Mouse (Mus musculus): ENCODE measurements around the gene Olfr39. TPM values are rescaled to one million over a fixed set of nuclear protein-coding genes. Genes with fewer than 3 reads are reported as not detected.
"Not testable (repeated sequence)": the region's sequence is repeated elsewhere in the genome, so short reads cannot be mapped to it uniquely, and the experiment has no call there.

Olfr39 gene
- not detected in 2 replicates for polyA plus RNA-seq (2015; fragmentation: Nextera tagmentation; extraction: Ambion mirVana)

DNA sequence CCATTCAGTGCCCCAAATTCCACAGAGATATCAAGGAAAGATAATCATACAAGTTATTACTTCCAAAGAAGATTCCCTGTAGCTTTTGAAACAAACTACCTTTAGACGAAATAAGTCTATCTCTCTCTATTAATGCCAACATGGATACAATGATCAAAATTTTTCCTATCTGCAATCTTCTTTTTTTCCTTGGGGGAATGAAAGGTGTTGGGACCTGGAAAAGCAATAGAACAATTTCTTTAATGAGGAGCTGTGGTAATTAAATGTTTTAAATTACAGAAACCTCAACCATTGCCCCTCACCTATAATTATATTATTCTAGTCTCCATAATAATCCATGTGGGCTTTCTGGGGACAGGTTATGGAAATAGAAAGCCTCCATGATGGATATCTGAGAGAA lies at the start of gene Olfr39:
TSS of gene Olfr39 (plus strand) at position 301 of the 400 bp plus-strand sequence.
- H3K9me3 ChIP-seq (replicated peaks) = no peaks in the 10 kb centered on the region
- H3K4me2 ChIP-seq = no peak within 1 kb of the TSS
- H3K27ac ChIP-seq (replicated peaks) = no peak within 1 kb of the TSS
- H3K4me1 ChIP-seq = no peaks in the 10 kb centered on the region
- H3K36me3 ChIP-seq = no peaks in the 10 kb centered on the region
- WGBS = 89% methylated on average over 1 of the region's 1 CpGs
- ATAC-seq (ENCODE audit: low FRiP score) = no peak
- no peak within 1 kb of the TSS for H3K4me3 ChIP-seq (replicated peaks)
- no peaks in the 10 kb centered on the region for H3K27me3 ChIP-seq (replicated peaks)
- H3K9ac ChIP-seq (replicated peaks) = no peak within 1 kb of the TSS

DNA sequence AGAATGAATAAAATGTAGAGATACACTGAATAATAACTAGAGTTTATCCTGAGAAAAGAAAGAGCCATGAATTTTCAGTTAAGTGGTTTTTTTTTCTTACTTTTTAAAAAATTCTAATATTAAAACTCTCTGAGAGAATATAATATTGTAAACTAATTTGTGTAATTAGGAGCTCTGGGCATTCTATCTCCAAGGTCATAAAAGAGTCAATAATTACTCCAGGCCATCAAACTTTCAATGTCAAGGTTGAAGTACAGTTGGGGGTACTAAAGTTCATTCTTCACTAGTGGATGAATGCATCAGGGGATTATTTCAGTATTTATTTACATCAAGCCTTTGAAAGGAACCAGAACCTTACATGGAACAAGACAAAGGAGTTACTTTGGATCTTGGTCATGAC lies 45.3 kb upstream of the Olfr39 start, which contains the start of gene Olfr872:
TSS of gene Olfr872 (plus strand) at position 301 of the 400 bp plus-strand sequence.
- Histone ChIP-seq H3K4me1 (no peaks in the 10 kb centered on the region), H3K4me3 (replicated peaks) (no peak within 1 kb of the TSS), H3K9ac (replicated peaks) (no peak within 1 kb of the TSS), H3K9me3 (replicated peaks) (0 out of 2 replicates have a peak, but pooled peaks cover under 1% of the 10 kb centered on the region), H3K27me3 (replicated peaks) (no peaks in the 10 kb centered on the region), H3K4me2 (no peak within 1 kb of the TSS), H3K27ac (replicated peaks) (no peak within 1 kb of the TSS), H3K36me3 (no peaks in the 10 kb centered on the region)
- no peak for ATAC-seq (ENCODE audit: low FRiP score)

- H3K4me2 ChIP-seq = no peak overlapping the region
- H3K27ac ChIP-seq (replicated peaks) = no peak overlapping the region
- no peak for ATAC-seq (ENCODE audit: low FRiP score)
- H3K9ac ChIP-seq (replicated peaks) = no peak overlapping the region
- H3K4me1 ChIP-seq = no peaks in the 10 kb centered on the region
- WGBS = 74% methylated on average over 2 of the region's 2 CpGs
- no peaks in the 10 kb centered on the region for H3K36me3 ChIP-seq
- no peak overlapping the region for H3K4me3 ChIP-seq (replicated peaks)
- no peaks in the 10 kb centered on the region for H3K27me3 ChIP-seq (replicated peaks)
- H3K9me3 ChIP-seq (replicated peaks) = no peaks in the 10 kb centered on the region
Measured at GRCm38 (mm10) chr9:20237378-20237777, 44.8 kb upstream of the Olfr39 start.

GRCm38 (mm10) chr9:20295562-20295961 lies 13.4 kb downstream of the Olfr39 start:
- not testable (repeated sequence) for ATAC-seq (ENCODE audit: low FRiP score); H3K4me3 ChIP-seq (replicated peaks); H3K4me1 ChIP-seq; H3K9ac ChIP-seq (replicated peaks); H3K4me2 ChIP-seq; H3K36me3 ChIP-seq; H3K27me3 ChIP-seq (replicated peaks); H3K27ac ChIP-seq (replicated peaks); H3K9me3 ChIP-seq (replicated peaks)
- WGBS = 84% methylated on average over 5 of the region's 5 CpGs

DNA sequence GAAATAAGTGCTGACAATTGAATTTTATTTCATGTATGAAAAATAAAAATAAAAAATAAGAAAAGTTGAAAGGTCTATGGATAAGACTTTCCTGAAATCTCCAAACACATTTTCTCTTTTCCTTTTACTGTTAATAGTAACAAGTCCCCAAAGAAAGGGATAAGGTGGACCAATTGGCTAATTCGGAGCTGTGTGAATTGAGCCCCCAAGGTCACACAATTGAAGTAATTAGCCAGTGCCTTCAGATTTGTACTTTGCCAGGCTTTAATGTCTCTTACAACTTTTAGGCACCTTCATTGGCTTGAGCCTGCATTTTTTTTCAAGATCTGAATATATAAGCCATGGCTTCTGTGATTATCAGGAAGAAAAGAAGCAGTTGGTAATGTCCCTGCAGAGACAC lies 16.1 kb downstream of the Olfr39 start, which contains the start of gene Olfr873:
TSS of gene Olfr873 (plus strand) at position 301 of the 400 bp plus-strand sequence.
- no peak within 1 kb of the TSS for H3K9ac ChIP-seq (replicated peaks)
- H3K4me3 ChIP-seq (replicated peaks) = no peak within 1 kb of the TSS
- H3K27ac ChIP-seq (replicated peaks) = no peak within 1 kb of the TSS
- no peaks in the 10 kb centered on the region for H3K4me1 ChIP-seq
- H3K27me3 ChIP-seq (replicated peaks) = no peaks in the 10 kb centered on the region
- H3K9me3 ChIP-seq (replicated peaks) = no peaks in the 10 kb centered on the region
- no peak within 1 kb of the TSS for H3K4me2 ChIP-seq
- ATAC-seq (ENCODE audit: low FRiP score) = no peak
- WGBS = 91% methylated on average over 1 of the region's 1 CpGs
- H3K36me3 ChIP-seq = no peaks in the 10 kb centered on the region

GRCm38 (mm10) chr9:20335994-20336393 lies 53.8 kb downstream of the Olfr39 start, which contains the start of gene Olfr18:
TSS of gene Olfr18 (minus strand) at chr9:20336094.
- Histone ChIP-seq H3K9me3 (replicated peaks) (no peaks in the 10 kb centered on the region), H3K4me3 (replicated peaks) (no peak within 1 kb of the TSS), H3K4me1 (no peaks in the 10 kb centered on the region), H3K9ac (replicated peaks) (no peak within 1 kb of the TSS), H3K27me3 (replicated peaks) (no peaks in the 10 kb centered on the region), H3K27ac (replicated peaks) (no peak within 1 kb of the TSS), H3K4me2 (no peak within 1 kb of the TSS), H3K36me3 (no peaks in the 10 kb centered on the region)
- ATAC-seq (ENCODE audit: low FRiP score) = no peak

Other genes with a start within 250 kb of the Olfr39 start
- not detected in 2 replicates for gene Olfr867, start 224.8 kb upstream of the Olfr39 start, polyA plus RNA-seq (2015; fragmentation: Nextera tagmentation; extraction: Ambion mirVana)
- gene Olfr868, start 183.7 kb upstream of the Olfr39 start, polyA plus RNA-seq (2015; fragmentation: Nextera tagmentation; extraction: Ambion mirVana) = not detected in 2 replicates
- not detected in 2 replicates for gene Olfr869, start 153.3 kb upstream of the Olfr39 start, polyA plus RNA-seq (2015; fragmentation: Nextera tagmentation; extraction: Ambion mirVana)
- gene Olfr870, start 108.3 kb upstream of the Olfr39 start, polyA plus RNA-seq (2015; fragmentation: Nextera tagmentation; extraction: Ambion mirVana) = not detected in 2 replicates
- not detected in 2 replicates for gene Olfr871, start 70.1 kb upstream of the Olfr39 start, polyA plus RNA-seq (2015; fragmentation: Nextera tagmentation; extraction: Ambion mirVana)
- gene Olfr872, start 45.2 kb upstream of the Olfr39 start, polyA plus RNA-seq (2015; fragmentation: Nextera tagmentation; extraction: Ambion mirVana) = not detected in 2 replicates
- gene Olfr873, start 16.2 kb downstream of the Olfr39 start, polyA plus RNA-seq (2015; fragmentation: Nextera tagmentation; extraction: Ambion mirVana) = not detected in 2 replicates
- gene Olfr18, start 53.7 kb downstream of the Olfr39 start, polyA plus RNA-seq (2015; fragmentation: Nextera tagmentation; extraction: Ambion mirVana) = 0.09 TPM in 1 of 2 replicates, not detected in the other
- 33.5 and 37.9 TPM in 2 replicates for gene Zfp560, start 102.8 kb downstream of the Olfr39 start, polyA plus RNA-seq (2015; fragmentation: Nextera tagmentation; extraction: Ambion mirVana)
- gene Zfp26, start 177.8 kb downstream of the Olfr39 start, polyA plus RNA-seq (2015; fragmentation: Nextera tagmentation; extraction: Ambion mirVana) = 12.1 and 13.6 TPM in 2 replicates
- gene Zfp426, start 210.4 kb downstream of the Olfr39 start, polyA plus RNA-seq (2015; fragmentation: Nextera tagmentation; extraction: Ambion mirVana) = 30.3 and 32.7 TPM in 2 replicates
- 82.9 and 91.7 TPM in 2 replicates for gene Zfp266, start 239.1 kb downstream of the Olfr39 start, polyA plus RNA-seq (2015; fragmentation: Nextera tagmentation; extraction: Ambion mirVana)

Data from neural tube, embryonic 15.5 days (tissue).